Mouse (Mus musculus) forebrain, embryonic 11.5 days (tissue): ENCODE data around the gene Usp24. TPM values are rescaled to one million over a fixed set of nuclear protein-coding genes. Genes with fewer than 3 reads are reported as not detected.

Experiments
- ATAC-seq: fragments of 200-750 bp; cut with Nextera tagmentation; replicated peaks from 2 replicates; pipeline ENCODE4 v1.8.0; 2017; ENCODE audit warnings: moderate TSS enrichment; ENCODE audit not compliant: low FRiP score
- DNase-seq: peaks from one replicate; pipeline ENCODE4 v3.0.0-alpha.2; 2017; ENCODE audit warnings: low spot score
- H3K27ac ChIP-seq: fragments of 300-500 bp; sonication (generic); 2 replicates; pipeline ENCODE4 v1.5.1; 2014; ENCODE audit warnings: low read depth, low read length
- H3K27me3 ChIP-seq: fragments of 300-500 bp; sonication (generic); 2 replicates; pipeline ENCODE4 v1.6.1; 2014; ENCODE audit warnings: mild to moderate bottlenecking, low read length, mixed read lengths; ENCODE audit not compliant: control insufficient read depth, insufficient read depth
- H3K36me3 ChIP-seq: fragments of 300-500 bp; sonication (generic); 2 replicates; pipeline ENCODE4 v1.6.1; 2014; ENCODE audit warnings: mild to moderate bottlenecking, low read length, moderate library complexity, mixed read lengths; ENCODE audit not compliant: control insufficient read depth, insufficient read depth
- H3K4me1 ChIP-seq: fragments of 300-500 bp; sonication (generic); replicated peaks from 2 replicates; pipeline ENCODE4 v1.6.1; 2014; ENCODE audit warnings: low read length, mixed read lengths; ENCODE audit not compliant: control insufficient read depth, insufficient read depth
- H3K4me2 ChIP-seq: fragments of 300-500 bp; sonication (generic); 2 replicates; pipeline ENCODE4 v1.6.1; 2014; ENCODE audit warnings: low read depth, mild to moderate bottlenecking, low read length, moderate library complexity, mixed read lengths; ENCODE audit not compliant: severe bottlenecking
- H3K4me3 ChIP-seq: fragments of 300-500 bp; sonication (generic); 2 replicates; pipeline ENCODE4 v1.5.1; 2014; ENCODE audit warnings: low read depth, low read length
- H3K9ac ChIP-seq: fragments of 300-500 bp; sonication (generic); 2 replicates; pipeline ENCODE4 v1.6.1; 2014; ENCODE audit warnings: low read length
- H3K9me3 ChIP-seq: fragments of 300-500 bp; sonication (generic); 2 replicates; pipeline ENCODE4 v1.6.1; 2016; ENCODE audit warnings: low read length, mixed read lengths; ENCODE audit not compliant: control insufficient read depth
- WGBS: fragments of 180-500 bp; shearing (Covaris S2); extraction: QIAGEN DNeasy Blood & Tissue Kit; methylation state at CpG from one replicate; pipeline ENCODE4 v1.1.7; 2014; 5-methylcytosine and 5-hydroxymethylcytosine counted together
- polyA plus RNA-seq: library from polyadenylated mRNA; unstranded; fragments of >200 nt; fragmentation: Nextera tagmentation; extraction: Ambion mirVana; gene quantifications from 2 replicates; pipeline ENCODE4 v1.2.1, GENCODE M21; 2014

Gene Usp24
- polyA plus RNA-seq: 12.8 and 13.7 TPM in 2 replicates

DNA sequence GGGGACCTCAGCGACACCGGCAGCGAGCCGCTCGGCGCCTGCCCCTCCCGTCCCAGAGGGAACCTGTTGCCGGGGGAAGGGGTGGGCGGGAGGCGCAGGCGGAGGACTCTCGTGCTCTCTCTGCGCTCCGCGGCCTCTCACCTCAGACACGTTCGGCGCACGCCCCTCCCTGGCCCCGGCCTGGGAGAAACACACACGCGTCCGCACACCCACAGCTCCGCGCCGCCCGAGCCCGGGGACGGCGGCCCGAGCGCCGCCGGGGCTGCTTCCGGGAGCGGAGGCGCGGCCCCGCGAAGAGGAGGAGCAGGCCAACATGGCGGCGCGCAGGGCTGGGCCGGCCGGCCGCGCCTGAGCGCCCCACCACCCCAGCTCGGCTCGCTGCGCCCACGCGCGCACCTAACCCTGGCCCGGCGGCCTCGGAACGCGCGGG lies at the start of gene Usp24:
TSS of gene Usp24 (plus strand) at position 293 of the 430 bp plus-strand sequence.
- Histone ChIP-seq H3K27me3 (no peaks in the 10 kb centered on the region), H3K4me1 (peaks cover 7% of the 10 kb centered on the region), H3K27ac (peak within 1 kb of the TSS; percentile 85), H3K4me3 (peak within 1 kb of the TSS; percentile 90), H3K36me3 (no peaks in the 10 kb centered on the region), H3K9me3 (no peaks in the 10 kb centered on the region), H3K9ac (peak within 1 kb of the TSS; percentile 98), H3K4me2 (peak within 1 kb of the TSS; percentile 90)
- DNase-seq (peak; percentile 87), ATAC-seq (peak; percentile 93)
- WGBS: under 1% methylated on average over 37 of the region's 60 CpGs

DNA sequence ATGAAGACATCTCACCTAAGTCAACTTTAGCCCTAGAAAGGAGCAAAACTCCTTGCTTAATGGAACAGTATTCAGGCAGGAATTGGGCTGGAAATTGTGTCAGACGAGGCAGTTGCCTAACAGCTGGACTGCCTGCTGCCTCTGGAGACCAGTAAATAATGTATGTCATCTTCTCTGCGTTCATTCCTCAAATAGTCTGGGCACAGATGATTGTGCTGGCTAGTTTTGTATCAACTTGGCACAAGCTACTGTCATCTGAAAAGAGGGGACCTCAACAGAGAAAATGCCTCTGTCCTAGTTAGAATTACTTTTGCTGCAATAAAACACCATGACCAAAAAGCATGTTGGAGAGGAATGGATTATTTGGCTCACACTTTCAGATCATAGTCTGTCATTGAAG lies 39.1 kb upstream of the Usp24 start:
- H3K4me1 ChIP-seq: peaks cover 2% of the 10 kb centered on the region; the same call in 1 of the 2 replicates
- H3K36me3 ChIP-seq: no peaks in the 10 kb centered on the region
- H3K27ac ChIP-seq: no peak overlapping the region
- no peak overlapping the region for H3K4me3 ChIP-seq
- 90% methylated on average over 2 of the region's 2 CpGs for WGBS
- H3K9ac ChIP-seq: no peak overlapping the region
- H3K4me2 ChIP-seq: no peak overlapping the region
- no peaks in the 10 kb centered on the region for H3K27me3 ChIP-seq
- ATAC-seq: no peak
- no peak for DNase-seq
- H3K9me3 ChIP-seq: no peaks in the 10 kb centered on the region

DNA sequence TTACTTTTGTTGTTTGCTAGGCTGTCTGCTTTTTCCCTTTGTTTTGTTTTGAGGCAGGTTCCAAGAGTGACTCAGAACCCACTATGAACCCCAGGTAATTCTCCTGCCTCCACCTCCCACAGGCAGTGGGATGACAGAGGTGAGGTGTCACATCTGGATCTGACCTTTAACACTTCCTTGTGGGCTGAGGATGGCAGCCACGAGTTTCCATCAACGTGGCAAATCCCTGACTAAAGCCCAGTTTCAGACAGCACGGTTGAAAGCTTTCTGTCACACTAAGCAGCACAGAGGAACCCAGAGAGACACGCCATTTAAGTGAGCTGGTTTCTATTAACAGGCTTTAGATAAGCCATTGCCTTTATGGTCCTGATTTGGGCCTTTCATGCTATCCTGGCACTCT lies 36.8 kb upstream of the Usp24 start:
- Histone ChIP-seq H3K9me3 (no peaks in the 10 kb centered on the region), H3K4me3 (no peak overlapping the region), H3K36me3 (no peaks in the 10 kb centered on the region), H3K4me1 (peaks cover 2% of the 10 kb centered on the region; the same call in 1 of the 2 replicates), H3K4me2 (no peak overlapping the region), H3K27me3 (no peaks in the 10 kb centered on the region), H3K9ac (no peak overlapping the region), H3K27ac (no peak overlapping the region)
- 51% methylated on average over 4 of the region's 4 CpGs for WGBS
- DNase-seq (no peak), ATAC-seq (no peak)

DNA sequence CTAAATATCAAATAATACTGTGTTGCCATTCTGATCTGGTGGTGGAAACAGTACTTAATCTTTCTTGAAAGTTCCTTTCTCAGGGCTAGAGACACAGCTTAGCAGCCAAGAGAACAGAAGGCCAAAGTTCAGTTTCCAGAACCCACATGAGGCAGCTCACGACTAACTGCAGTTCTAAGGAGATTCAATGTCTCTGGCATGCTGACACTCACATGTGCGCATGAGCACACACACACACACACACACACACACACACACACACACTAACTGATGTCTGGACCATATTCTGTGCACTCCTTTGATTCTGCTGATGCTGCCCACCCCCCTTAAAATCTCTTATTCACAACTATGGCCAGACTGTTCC lies 34.9 kb upstream of the Usp24 start:
- WGBS: 83% methylated on average over 2 of the region's 2 CpGs
- H3K27ac ChIP-seq: no peak overlapping the region
- H3K4me1 ChIP-seq: peaks cover 2% of the 10 kb centered on the region; the same call in 1 of the 2 replicates
- H3K4me3 ChIP-seq: no peak overlapping the region
- H3K36me3 ChIP-seq: no peaks in the 10 kb centered on the region
- H3K9ac ChIP-seq: no peak overlapping the region
- DNase-seq: no peak
- no peak for ATAC-seq
- no peaks in the 10 kb centered on the region for H3K27me3 ChIP-seq
- H3K9me3 ChIP-seq: no peaks in the 10 kb centered on the region
- H3K4me2 ChIP-seq: no peak overlapping the region

DNA sequence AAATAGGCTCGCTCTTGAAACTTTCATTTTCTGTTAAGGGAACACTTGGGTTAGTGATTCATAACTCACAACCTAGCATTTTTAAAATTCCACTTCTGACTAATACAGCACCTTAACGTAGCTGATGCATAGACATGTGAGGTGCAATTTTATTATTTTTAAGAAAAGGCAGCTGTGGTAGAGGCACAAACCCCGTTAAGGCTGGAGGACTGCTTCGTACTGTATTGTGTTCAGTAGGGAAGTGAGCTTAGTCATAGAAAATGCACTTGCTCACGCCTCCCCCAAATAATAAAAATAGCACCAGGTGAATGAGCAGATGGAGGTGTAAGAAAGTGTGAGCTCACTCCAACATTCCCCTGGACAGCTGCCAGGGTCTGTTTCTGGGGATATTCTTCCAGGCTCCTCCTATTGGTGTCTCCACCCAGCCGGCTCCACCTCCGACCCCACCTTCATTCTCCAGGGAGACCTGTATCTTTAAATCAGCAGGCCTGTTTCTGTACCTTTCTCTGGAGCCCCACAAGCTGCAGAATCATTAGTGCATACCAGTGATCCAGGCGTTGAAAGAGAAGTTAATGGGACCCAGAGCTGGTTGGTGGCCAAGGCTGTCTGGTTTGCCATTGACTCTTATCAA lies 34.4 kb upstream of the Usp24 start:
- no peak overlapping the region for H3K9ac ChIP-seq
- H3K27me3 ChIP-seq: no peaks in the 10 kb centered on the region
- no peak for DNase-seq
- no peaks in the 10 kb centered on the region for H3K9me3 ChIP-seq
- peaks cover 2% of the 10 kb centered on the region; the same call in 1 of the 2 replicates for H3K4me1 ChIP-seq
- no peaks in the 10 kb centered on the region for H3K36me3 ChIP-seq
- no peak for ATAC-seq
- no peak overlapping the region for H3K4me3 ChIP-seq
- WGBS: 72% methylated on average over 8 of the region's 8 CpGs
- no peak overlapping the region for H3K4me2 ChIP-seq
- no peak overlapping the region for H3K27ac ChIP-seq

DNA sequence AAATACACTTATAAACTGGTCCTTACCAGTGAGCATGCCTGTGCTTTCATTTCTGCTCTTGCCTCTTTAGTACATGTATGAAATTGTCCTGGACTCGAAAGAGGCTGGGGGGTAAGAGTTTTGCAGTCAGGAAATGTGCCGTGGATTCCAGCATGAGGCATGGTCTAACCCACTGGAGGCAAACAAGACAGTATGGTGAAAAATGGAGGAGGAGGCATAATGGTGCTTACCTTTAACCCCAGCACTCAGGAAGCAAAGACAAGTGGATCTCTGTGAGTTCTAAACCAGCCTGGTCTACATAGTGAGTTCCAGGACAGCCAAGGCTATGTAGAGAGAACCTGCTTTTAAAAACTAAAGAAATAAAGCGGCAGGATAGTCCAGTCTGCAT lies 33.9 kb upstream of the Usp24 start:
- Histone ChIP-seq H3K36me3 (no peaks in the 10 kb centered on the region), H3K9me3 (no peaks in the 10 kb centered on the region), H3K4me1 (peaks cover 2% of the 10 kb centered on the region; the same call in 1 of the 2 replicates), H3K4me2 (no peak overlapping the region), H3K9ac (no peak overlapping the region), H3K27me3 (no peaks in the 10 kb centered on the region), H3K27ac (no peak overlapping the region), H3K4me3 (no peak overlapping the region)
- WGBS: 84% methylated on average over 3 of the region's 3 CpGs
- no peak for DNase-seq
- ATAC-seq: no peak

DNA sequence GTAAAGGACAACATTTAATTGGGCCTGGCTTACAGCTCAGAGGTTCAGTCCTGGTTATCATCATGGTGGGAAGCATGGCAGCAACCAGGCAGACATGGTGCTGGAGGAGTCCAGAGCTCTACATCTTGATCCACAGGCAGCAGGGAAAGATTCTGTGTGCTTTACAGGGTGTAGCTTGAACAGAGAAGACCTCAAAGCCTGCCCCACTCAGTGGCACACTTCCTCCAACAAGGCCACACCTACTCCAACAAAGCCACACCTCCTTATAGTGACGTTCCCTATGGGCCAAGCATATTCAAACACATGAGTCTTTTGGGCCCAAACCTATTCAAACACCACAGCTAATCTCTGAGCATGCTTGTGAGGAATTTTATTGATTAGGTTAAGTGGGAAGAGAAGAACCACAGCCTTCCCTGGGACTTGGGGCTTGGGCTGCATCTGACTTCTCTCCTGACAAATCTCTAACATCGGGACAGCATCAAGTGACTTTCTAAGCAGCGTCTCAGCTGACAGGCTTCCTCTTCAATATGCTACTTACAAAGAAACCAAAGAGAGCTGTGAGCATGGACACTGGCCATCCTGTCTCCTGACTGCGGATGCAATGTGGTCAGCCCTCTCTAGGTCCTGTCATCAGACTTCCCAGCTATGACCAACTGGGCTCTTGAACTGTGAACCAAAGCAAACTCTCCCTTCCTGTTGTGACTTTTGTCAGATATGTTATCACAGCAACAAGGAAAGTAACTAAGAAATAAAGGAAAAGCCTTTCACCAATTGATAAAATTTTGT lies 28.9 kb upstream of the Usp24 start:
- Histone ChIP-seq H3K9ac (no peak overlapping the region), H3K27me3 (no peaks in the 10 kb centered on the region), H3K27ac (no peak overlapping the region), H3K9me3 (no peaks in the 10 kb centered on the region), H3K36me3 (no peaks in the 10 kb centered on the region), H3K4me2 (no peak overlapping the region), H3K4me3 (no peak overlapping the region), H3K4me1 (no peaks in the 10 kb centered on the region)
- WGBS: 80% methylated on average over 4 of the region's 4 CpGs
- ATAC-seq: no peak
- no peak for DNase-seq

DNA sequence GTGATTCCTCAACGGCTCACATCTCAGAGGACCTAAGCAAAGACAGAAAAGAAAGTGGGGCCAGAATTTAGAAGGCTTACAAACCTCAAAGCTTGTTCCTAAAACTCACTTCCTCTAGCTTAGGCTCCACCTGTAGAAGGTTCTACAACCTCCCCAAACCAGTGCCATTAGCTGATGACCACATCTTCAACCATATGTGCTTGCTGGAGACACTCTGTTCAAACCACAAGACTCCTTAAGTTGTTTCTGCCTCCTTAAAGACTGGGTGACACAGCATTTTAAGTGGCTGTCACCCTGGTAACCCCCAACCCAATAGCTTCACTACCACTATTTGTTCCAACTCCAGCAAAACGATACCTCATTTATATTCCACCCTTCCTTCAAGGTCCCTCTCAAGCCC lies 25.8 kb upstream of the Usp24 start:
- H3K4me2 ChIP-seq: no peak overlapping the region
- H3K27ac ChIP-seq: no peak overlapping the region
- no peaks in the 10 kb centered on the region for H3K36me3 ChIP-seq
- H3K4me3 ChIP-seq: no peak overlapping the region
- no peak for DNase-seq
- no peak for ATAC-seq
- 91% methylated on average over 2 of the region's 2 CpGs for WGBS
- no peaks in the 10 kb centered on the region for H3K9me3 ChIP-seq
- no peaks in the 10 kb centered on the region for H3K4me1 ChIP-seq
- H3K27me3 ChIP-seq: no peaks in the 10 kb centered on the region
- H3K9ac ChIP-seq: no peak overlapping the region
